Mouse (Mus musculus) MEL (cell line): ENCODE measurements around the gene Bcr. TPM values are rescaled to one million over a fixed set of nuclear protein-coding genes. Genes with fewer than 3 reads are reported as not detected.

ENCODE experiments used
- DNase-seq: peaks from one replicate; pipeline ENCODE4 v3.0.0; 2011; ENCODE audit warnings: low read depth, low spot score
- H3K27ac ChIP-seq: 2 replicates; pipeline ENCODE4 v1.5.1; 2012; ENCODE audit warnings: low read depth, mild to moderate bottlenecking, control low read depth, low read length, moderate library complexity; ENCODE audit not compliant: control insufficient read depth
- H3K27me3 ChIP-seq, 2 experiments: fragments of 150-350 bp in 1 of 2; sonication (generic) in 1 of 2; 2 replicates each; pipeline ENCODE4 v1.6.1; 2012; ENCODE audit warnings: low read length in 2 of 2, mild to moderate bottlenecking in 2 of 2, improper control_type of control experiment in 1 of 2, moderate library complexity in 1 of 2; ENCODE audit not compliant: insufficient read depth in 2 of 2, control insufficient read depth in 1 of 2
- H3K36me3 ChIP-seq, 2 experiments: 2 replicates each; pipeline ENCODE4 v1.6.1; 2012 to 2014; ENCODE audit warnings: low read length in 2 of 2, improper control_type of control experiment in 1 of 2, inconsistent platforms in 1 of 2, mild to moderate bottlenecking in 1 of 2; ENCODE audit not compliant: insufficient read depth in 2 of 2, control insufficient read depth in 1 of 2
- H3K4me1 ChIP-seq, 2 experiments: fragments of 150-350 bp in 1 of 2; sonication (generic) in 1 of 2; 2 replicates each; pipeline ENCODE4 v1.6.1; 2012; ENCODE audit warnings: low read length in 2 of 2, improper control_type of control experiment in 1 of 2, mild to moderate bottlenecking in 1 of 2; ENCODE audit not compliant: insufficient read depth in 2 of 2, control insufficient read depth in 1 of 2
- H3K4me3 ChIP-seq, 2 experiments: fragments of 150-350 bp in 1 of 2; sonication (generic) in 1 of 2; 2 replicates each; pipeline ENCODE4 v1.5.1; 2012; ENCODE audit warnings: low read depth in 2 of 2, low read length in 2 of 2, mild to moderate bottlenecking in 2 of 2, moderate library complexity in 2 of 2, control low read depth in 1 of 2, improper control_type of control experiment in 1 of 2; ENCODE audit not compliant: control insufficient read depth in 1 of 2, insufficient read depth in 1 of 2
- H3K79me2 ChIP-seq: 2 replicates; pipeline ENCODE4 v1.6.1; 2012; ENCODE audit warnings: mild to moderate bottlenecking, low read length, moderate library complexity; ENCODE audit not compliant: control insufficient read depth, poor library complexity, insufficient read depth
- H3K9ac ChIP-seq: 2 replicates; pipeline ENCODE4 v1.6.1; 2012; ENCODE audit warnings: low read depth, mild to moderate bottlenecking, control low read depth, low read length, moderate library complexity; ENCODE audit not compliant: control insufficient read depth, poor library complexity, severe bottlenecking
- H3K9me3 ChIP-seq: fragments of 150-350 bp; sonication (generic); replicated peaks from 2 replicates; pipeline ENCODE4 v1.6.1; 2012; ENCODE audit warnings: mild to moderate bottlenecking, low read length, improper control_type of control experiment, moderate library complexity; ENCODE audit not compliant: insufficient read depth
- BHLHE40 ChIP-seq: IDR thresholded peaks from 2 replicates; pipeline ENCODE4 v1.6.1; 2012; ENCODE audit warnings: low read depth, mild to moderate bottlenecking, inconsistent platforms, low read length, improper control_type of control experiment, borderline replicate concordance
- CHD1 ChIP-seq: IDR thresholded peaks from 2 replicates; pipeline ENCODE4 v1.6.1; 2012; ENCODE audit warnings: low read depth, mild to moderate bottlenecking, inconsistent platforms, low read length, improper control_type of control experiment
- CTCF ChIP-seq, 3 experiments: IDR thresholded peaks in 2 of 3; conservative IDR thresholded peaks in 1 of 3; 2 replicates each; pipeline ENCODE4 v1.5.1; 2011 to 2012; ENCODE audit warnings: low read length in 3 of 3, low read depth in 2 of 3, mild to moderate bottlenecking in 2 of 3, improper control_type of control experiment in 1 of 3, inconsistent platforms in 1 of 3, mixed read lengths in 1 of 3, moderate library complexity in 1 of 3; ENCODE audit not compliant: control insufficient read depth in 1 of 3, insufficient read depth in 1 of 3, poor library complexity in 1 of 3, severe bottlenecking in 1 of 3
- E2F4 ChIP-seq: IDR thresholded peaks from 2 replicates; pipeline ENCODE4 v1.6.1; 2011; ENCODE audit warnings: low read depth, low read length, improper control_type of control experiment, borderline replicate concordance
- ELF1 ChIP-seq: IDR thresholded peaks from 2 replicates; pipeline ENCODE4 v1.6.1; 2014; ENCODE audit warnings: low read depth, mild to moderate bottlenecking, inconsistent platforms, low read length, improper control_type of control experiment, moderate library complexity
- HCFC1 ChIP-seq: IDR thresholded peaks from 2 replicates; pipeline ENCODE4 v1.6.1; 2012; ENCODE audit warnings: low read depth, mild to moderate bottlenecking, inconsistent platforms, low read length, improper control_type of control experiment, moderate library complexity
- JUND ChIP-seq: IDR thresholded peaks from 2 replicates; pipeline ENCODE4 v1.6.1; 2011; ENCODE audit warnings: low read depth, mild to moderate bottlenecking, improper control_type of control experiment, low read length
- MAFK ChIP-seq: IDR thresholded peaks from 2 replicates; pipeline ENCODE4 v1.6.1; 2011; ENCODE audit warnings: low read depth, mild to moderate bottlenecking, low read length, improper control_type of control experiment, borderline replicate concordance
- MEF2A ChIP-seq: IDR thresholded peaks from 2 replicates; pipeline ENCODE4 v1.6.1; 2014; ENCODE audit warnings: low read depth, mild to moderate bottlenecking, inconsistent platforms, low read length, improper control_type of control experiment; ENCODE audit not compliant: poor library complexity, insufficient replicate concordance, severe bottlenecking; ENCODE audit errors: extremely low read depth
- MXI1 ChIP-seq: IDR thresholded peaks from 2 replicates; pipeline ENCODE4 v1.6.1; 2011; ENCODE audit warnings: mild to moderate bottlenecking, low read depth, low read length, improper control_type of control experiment
- MYB ChIP-seq: IDR thresholded peaks from 2 replicates; pipeline ENCODE4 v1.6.1; 2011; ENCODE audit warnings: mild to moderate bottlenecking, low read depth, low read length, improper control_type of control experiment
- POLR2AphosphoS2 ChIP-seq: IDR thresholded peaks from 2 replicates; pipeline ENCODE4 v1.6.1; 2011; ENCODE audit warnings: low read length, improper control_type of control experiment
- POLR2AphosphoS5 ChIP-seq: IDR thresholded peaks from 2 replicates; pipeline ENCODE4 v1.6.1; 2012; ENCODE audit warnings: low read depth, borderline replicate concordance, mild to moderate bottlenecking, inconsistent platforms, low read length, moderate library complexity, mixed read lengths
- RAD21 ChIP-seq: IDR thresholded peaks from 2 replicates; pipeline ENCODE4 v1.6.1; 2011; ENCODE audit warnings: mild to moderate bottlenecking, low read depth, low read length, improper control_type of control experiment
- RCOR1 ChIP-seq: IDR thresholded peaks from 2 replicates; pipeline ENCODE4 v1.6.1; 2012; ENCODE audit warnings: low read depth, mild to moderate bottlenecking, inconsistent platforms, low read length, improper control_type of control experiment
- SIN3A ChIP-seq: IDR thresholded peaks from 2 replicates; pipeline ENCODE4 v1.6.1; 2012; ENCODE audit warnings: low read length, improper control_type of control experiment, inconsistent platforms
- TAL1 ChIP-seq: IDR thresholded peaks from 2 replicates; pipeline ENCODE4 v1.6.1; 2012; ENCODE audit warnings: mild to moderate bottlenecking, inconsistent platforms, low read length, moderate library complexity, mixed read lengths
- TBP ChIP-seq: IDR thresholded peaks from 2 replicates; pipeline ENCODE4 v1.8.0; 2011; ENCODE audit warnings: low read depth, low read length, improper control_type of control experiment
- USF1 ChIP-seq: IDR thresholded peaks from 2 replicates; pipeline ENCODE4 v1.6.1; 2014; ENCODE audit warnings: low read depth, mild to moderate bottlenecking, inconsistent platforms, low read length, improper control_type of control experiment, moderate library complexity
- USF2 ChIP-seq, 2 experiments: IDR thresholded peaks; 2 replicates each; pipeline ENCODE4 v1.6.1; 2011 to 2012; ENCODE audit warnings: improper control_type of control experiment in 2 of 2, low read length in 2 of 2, borderline replicate concordance in 1 of 2, inconsistent platforms in 1 of 2, low read depth in 1 of 2, mild to moderate bottlenecking in 1 of 2; ENCODE audit not compliant: insufficient read depth in 1 of 2
- ZC3H11A ChIP-seq: IDR thresholded peaks from 2 replicates; pipeline ENCODE4 v1.6.1; 2012; ENCODE audit warnings: low read depth, mild to moderate bottlenecking, inconsistent platforms, low read length, improper control_type of control experiment
- ZKSCAN1 ChIP-seq: IDR thresholded peaks from 2 replicates; pipeline ENCODE4 v1.6.1; 2012; ENCODE audit warnings: low read depth, mild to moderate bottlenecking, inconsistent platforms, low read length, improper control_type of control experiment, moderate library complexity
- ZMIZ1 ChIP-seq: IDR thresholded peaks from 2 replicates; pipeline ENCODE4 v1.6.1; 2012; ENCODE audit warnings: low read depth, mild to moderate bottlenecking, inconsistent platforms, low read length, improper control_type of control experiment, moderate library complexity
- ZNF384 ChIP-seq: IDR thresholded peaks from 2 replicates; pipeline ENCODE4 v1.6.1; 2012; ENCODE audit warnings: low read depth, mild to moderate bottlenecking, inconsistent platforms, low read length, improper control_type of control experiment
- polyA plus RNA-seq, 2 experiments: library from polyadenylated mRNA; stranded (reverse) in 1 of 2; unstranded in 1 of 2; fragments of >175 nt in 1 of 2; fragments of >200 nt in 1 of 2; gene quantifications; 2 replicates each; pipeline versions ENCODE4 v1.2.1 to v1.2.4; 2012; ENCODE audit warnings: low replicate concordance in 2 of 2, low read depth in 1 of 2; ENCODE audit not compliant: insufficient read length in 2 of 2, insufficient read depth in 1 of 2, missing spikeins in 1 of 2
- total RNA-seq: library from RNA; depleted of rRNA; stranded (reverse); fragments of 300-350 nt; gene quantifications from 2 replicates; pipeline ENCODE4 v1.2.3, GENCODE M21; 2012

Bcr gene
- total and polyA plus RNA-seq, 3 experiments = not detected

DNA sequence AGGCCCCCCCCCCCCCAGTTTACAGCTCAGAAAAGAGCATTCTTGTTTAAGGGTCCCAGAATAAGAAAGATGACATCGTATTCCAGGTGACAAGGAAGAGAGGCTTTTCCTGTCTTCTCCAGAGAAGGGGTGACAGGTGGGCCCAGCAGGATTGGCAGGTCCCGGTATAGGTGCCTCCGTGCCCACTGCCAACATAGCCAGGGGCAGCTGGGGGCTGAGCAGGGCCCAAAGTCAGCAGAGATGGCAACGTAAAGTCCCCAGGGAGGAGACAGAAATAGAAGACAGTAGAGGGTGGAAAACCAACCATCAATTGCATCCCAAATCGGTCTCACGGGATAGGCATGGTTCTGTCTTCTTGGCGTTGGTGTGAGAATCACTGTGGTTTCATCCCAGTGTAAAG, 11.7 kb upstream of the Bcr start:
- H3K9me3 ChIP-seq = no peaks in the 10 kb centered on the region
- no peak for TF ChIP-seq MXI1
- no peak for TF ChIP-seq TAL1
- TF ChIP-seq BHLHE40 = no peak
- no peak for TF ChIP-seq ZC3H11A
- TF ChIP-seq HCFC1 = no peak
- no peak for TF ChIP-seq RCOR1
- no peak for TF ChIP-seq MYB
- no peak for TF ChIP-seq POLR2AphosphoS2
- no peak for TF ChIP-seq RAD21
- TF ChIP-seq ZNF384 = no peak
- no peak for TF ChIP-seq ELF1
- no peak for TF ChIP-seq POLR2AphosphoS5
- TF ChIP-seq E2F4 = no peak
- TF ChIP-seq, all 39 proteins: peak for 0
- no peak for DNase-seq
- Histone ChIP-seq H3K36me3 (no peaks in the 10 kb centered on the region), H3K4me1 (no peaks in the 10 kb centered on the region), H3K9ac (no peak overlapping the region), H3K27me3 (no peaks in the 10 kb centered on the region), H3K4me3 (no peak overlapping the region), H3K79me2 (no peaks in the 10 kb centered on the region), H3K27ac (no peak overlapping the region)

- Histone ChIP-seq H3K79me2 (no peaks in the 10 kb centered on the region), H3K27ac (no peak overlapping the region), H3K9me3 (no peaks in the 10 kb centered on the region), H3K9ac (no peak overlapping the region), H3K36me3 (no peaks in the 10 kb centered on the region), H3K27me3 (no peaks in the 10 kb centered on the region), H3K4me1 (no peaks in the 10 kb centered on the region), H3K4me3 (no peak overlapping the region)
- DNase-seq = no peak
- TF ChIP-seq TAL1 = no peak
- TF ChIP-seq USF1 = no peak
Observed at GRCm38 (mm10) chr10:75051364-75052074, 8.9 kb upstream of the Bcr start.

GRCm38 (mm10) chr10:75052902-75053301, 7.5 kb upstream of the Bcr start:
- H3K4me1 ChIP-seq = no peaks in the 10 kb centered on the region
- no peaks in the 10 kb centered on the region for H3K27me3 ChIP-seq
- H3K27ac ChIP-seq = no peak overlapping the region
- DNase-seq = no peak
- H3K79me2 ChIP-seq = no peaks in the 10 kb centered on the region
- no peak for TF ChIP-seq JUND
- TF ChIP-seq MEF2A = no peak
- no peak for TF ChIP-seq CTCF (IDR thresholded peaks at IDR 0.05 in 2 of 3, conservative IDR thresholded peaks at IDR 0.05 in 1 of 3; ENCODE audit: control insufficient read depth in 1 of 3, insufficient read depth in 1 of 3, low read depth in 2 of 3, low read length in 3 of 3, poor library complexity in 1 of 3, severe bottlenecking in 1 of 3)
- no peak for TF ChIP-seq TBP
- TF ChIP-seq CHD1 = no peak
- no peak for TF ChIP-seq USF2 (IDR thresholded peaks at IDR 0.05; ENCODE audit: borderline replicate concordance in 1 of 2, insufficient read depth in 1 of 2, low read depth in 1 of 2, low read length in 2 of 2)
- no peak for TF ChIP-seq ELF1
- no peak for TF ChIP-seq ZMIZ1
- TF ChIP-seq MAFK = no peak
- no peak for TF ChIP-seq RCOR1
- TF ChIP-seq ZKSCAN1 = no peak
- TF ChIP-seq SIN3A = no peak
- no peaks in the 10 kb centered on the region for H3K36me3 ChIP-seq
- no peaks in the 10 kb centered on the region for H3K9me3 ChIP-seq
- no peak overlapping the region for H3K4me3 ChIP-seq
- no peak overlapping the region for H3K9ac ChIP-seq
